Mouse (Mus musculus): Measurements from ENCODE around the gene Sept14.

- no peak for TF ChIP-seq CTCF (IDR thresholded peaks at IDR 0.05; ENCODE audit: extremely low read depth, insufficient read depth, insufficient read length, insufficient replicate concordance)
- no peak for TF ChIP-seq POLR2A (IDR thresholded peaks at IDR 0.05; ENCODE audit: low read depth, low read length)
These were observed 21.0 kb upstream of the Sept14 start for GRCm38 (mm10) chr5:129729286-129729685.
